Mouse (Mus musculus) liver, embryonic 11.5 days (tissue): ENCODE data around the gene Uox. TPM values are rescaled to one million over a fixed set of nuclear protein-coding genes. Genes with fewer than 3 reads are reported as not detected.

Experiments
- ATAC-seq: fragments of 200-750 bp; cut with Nextera tagmentation; replicated peaks from 2 replicates; pipeline ENCODE4 v1.8.0; 2017; ENCODE audit warnings: moderate number of reproducible peaks, mild to moderate bottlenecking, moderate TSS enrichment, moderate library complexity; ENCODE audit not compliant: low FRiP score
- DNase-seq: peaks from one replicate; pipeline ENCODE4 v3.0.0-alpha.2; 2017; ENCODE audit warnings: low spot score
- H3K27ac ChIP-seq: fragments of 300-500 bp; sonication (generic); 2 replicates; pipeline ENCODE4 v1.5.1; 2014; ENCODE audit warnings: mild to moderate bottlenecking, low read depth, low read length, control low read depth
- H3K27me3 ChIP-seq: fragments of 300-500 bp; sonication (generic); replicated peaks from 2 replicates; pipeline ENCODE4 v1.6.1; 2014; ENCODE audit warnings: low read length, mixed read lengths; ENCODE audit not compliant: control insufficient read depth, insufficient read depth
- H3K36me3 ChIP-seq: fragments of 300-500 bp; sonication (generic); 2 replicates; pipeline ENCODE4 v1.6.1; 2014; ENCODE audit warnings: mild to moderate bottlenecking, low read length, moderate library complexity, mixed read lengths; ENCODE audit not compliant: control insufficient read depth, insufficient read depth
- H3K4me1 ChIP-seq: fragments of 300-500 bp; sonication (generic); replicated peaks from 2 replicates; pipeline ENCODE4 v1.6.1; 2014; ENCODE audit warnings: low read length, mixed read lengths; ENCODE audit not compliant: control insufficient read depth, insufficient read depth
- H3K4me2 ChIP-seq: fragments of 300-500 bp; sonication (generic); 2 replicates; pipeline ENCODE4 v1.6.1; 2014; ENCODE audit warnings: mild to moderate bottlenecking, control low read depth, moderate library complexity
- H3K4me3 ChIP-seq: fragments of 300-500 bp; sonication (generic); 2 replicates; pipeline ENCODE4 v1.5.1; 2014; ENCODE audit warnings: low read depth, low read length, control low read depth
- H3K9ac ChIP-seq: fragments of 300-500 bp; sonication (generic); 2 replicates; pipeline ENCODE4 v1.6.1; 2014; ENCODE audit warnings: low read depth, low read length, control low read depth
- H3K9me3 ChIP-seq: fragments of 300-500 bp; sonication (generic); 2 replicates; pipeline ENCODE4 v1.6.1; 2016; ENCODE audit warnings: low read length, inconsistent platforms, mixed read lengths; ENCODE audit not compliant: control insufficient read depth
- WGBS: fragments of 180-500 bp; shearing (Covaris S2); extraction: QIAGEN DNeasy Blood & Tissue Kit; methylation state at CpG from one replicate; pipeline ENCODE4 v1.1.7; 2014; 5-methylcytosine and 5-hydroxymethylcytosine counted together
- polyA plus RNA-seq: library from polyadenylated mRNA; unstranded; fragments of >200 nt; fragmentation: Nextera tagmentation; extraction: Ambion mirVana; gene quantifications from 2 replicates; pipeline ENCODE4 v1.2.1, GENCODE M21; 2014

The Uox gene
- polyA plus RNA-seq, 1 experiment from 2014 or later, result 0.55 TPM

- ATAC-seq, result no peak
- Histone ChIP-seq H3K27me3 (no peaks in the 10 kb centered on the region), H3K4me1 (no peaks in the 10 kb centered on the region), H3K9me3 (no peaks in the 10 kb centered on the region), H3K27ac (no peak overlapping the region), H3K36me3 (no peaks in the 10 kb centered on the region), H3K4me2 (no peak overlapping the region), H3K9ac (no peak overlapping the region), H3K4me3 (no peak overlapping the region)
- 74% methylated on average over 1 of the region's 1 CpGs for WGBS
- no peak for DNase-seq
These were observed 1.1 kb downstream of the Uox start for GRCm38 (mm10) chr3:146571341-146571740.

- no peak for ATAC-seq
- 46% methylated on average over 2 of the region's 2 CpGs for WGBS
- no peaks in the 10 kb centered on the region for H3K27me3 ChIP-seq
- no peak overlapping the region for H3K4me3 ChIP-seq
- no peaks in the 10 kb centered on the region for H3K4me1 ChIP-seq
- H3K36me3 ChIP-seq, result no peaks in the 10 kb centered on the region
- H3K4me2 ChIP-seq, result no peak overlapping the region
- H3K9me3 ChIP-seq, result no peaks in the 10 kb centered on the region
- DNase-seq, result no peak
- no peak overlapping the region for H3K9ac ChIP-seq
- H3K27ac ChIP-seq, result no peak overlapping the region
These were observed 7.4 kb downstream of the Uox start for GRCm38 (mm10) chr3:146577591-146577990.

- ATAC-seq (no peak), DNase-seq (no peak)
- Histone ChIP-seq H3K27ac (no peak overlapping the region), H3K36me3 (no peaks in the 10 kb centered on the region), H3K9me3 (no peaks in the 10 kb centered on the region), H3K4me1 (no peaks in the 10 kb centered on the region), H3K4me2 (no peak overlapping the region), H3K27me3 (no peaks in the 10 kb centered on the region), H3K9ac (no peak overlapping the region), H3K4me3 (no peak overlapping the region)
- WGBS, result 72% methylated on average over 3 of the region's 3 CpGs
These were observed 10.0 kb downstream of the Uox start for GRCm38 (mm10) chr3:146580039-146580729.

- no peaks in the 10 kb centered on the region for H3K4me1 ChIP-seq
- H3K27me3 ChIP-seq, result no peaks in the 10 kb centered on the region
- H3K4me3 ChIP-seq, result no peak overlapping the region
- 65% methylated on average over 4 of the region's 4 CpGs for WGBS
- no peak for ATAC-seq
- no peak overlapping the region for H3K9ac ChIP-seq
- H3K4me2 ChIP-seq, result no peak overlapping the region
- H3K36me3 ChIP-seq, result no peaks in the 10 kb centered on the region
- H3K27ac ChIP-seq, result no peak overlapping the region
- no peak for DNase-seq
- H3K9me3 ChIP-seq, result no peaks in the 10 kb centered on the region
These were observed 13.3 kb downstream of the Uox start for GRCm38 (mm10) chr3:146583478-146583877.

- Histone ChIP-seq H3K27ac (no peak overlapping the region), H3K9ac (no peak overlapping the region), H3K4me2 (no peak overlapping the region), H3K27me3 (no peaks in the 10 kb centered on the region), H3K36me3 (no peaks in the 10 kb centered on the region), H3K4me1 (no peaks in the 10 kb centered on the region), H3K4me3 (no peak overlapping the region), H3K9me3 (no peaks in the 10 kb centered on the region)
- 54% methylated on average over 5 of the region's 5 CpGs for WGBS
- no peak for ATAC-seq
- no peak for DNase-seq
These were observed 13.7 kb downstream of the Uox start for GRCm38 (mm10) chr3:146583908-146584307.

GRCm38 (mm10) chr3:146586616-146587015 lies 16.4 kb downstream of the Uox start:
- H3K9ac ChIP-seq, result no peak overlapping the region
- WGBS, result 89% methylated on average over 14 of the region's 14 CpGs
- H3K4me3 ChIP-seq, result no peak overlapping the region
- no peak overlapping the region for H3K27ac ChIP-seq
- H3K36me3 ChIP-seq, result no peaks in the 10 kb centered on the region
- no peak overlapping the region for H3K4me2 ChIP-seq
- no peaks in the 10 kb centered on the region for H3K27me3 ChIP-seq
- H3K9me3 ChIP-seq, result no peaks in the 10 kb centered on the region
- DNase-seq, result no peak
- no peak for ATAC-seq
- no peaks in the 10 kb centered on the region for H3K4me1 ChIP-seq

- WGBS, result 63% methylated on average over 6 of the region's 6 CpGs
- no peak for ATAC-seq
- no peaks in the 10 kb centered on the region for H3K27me3 ChIP-seq
- no peak overlapping the region for H3K4me3 ChIP-seq
- H3K9ac ChIP-seq, result no peak overlapping the region
- H3K36me3 ChIP-seq, result no peaks in the 10 kb centered on the region
- DNase-seq, result no peak
- H3K4me1 ChIP-seq, result no peaks in the 10 kb centered on the region
- H3K9me3 ChIP-seq, result no peaks in the 10 kb centered on the region
- H3K4me2 ChIP-seq, result no peak overlapping the region
- no peak overlapping the region for H3K27ac ChIP-seq
These were observed 19.3 kb downstream of the Uox start for GRCm38 (mm10) chr3:146589523-146589922.

GRCm38 (mm10) chr3:146591159-146591558 lies 20.9 kb downstream of the Uox start:
- ATAC-seq, result peak; percentile 61
- Histone ChIP-seq H3K4me1 (no peaks in the 10 kb centered on the region), H3K27ac (no peak overlapping the region), H3K27me3 (no peaks in the 10 kb centered on the region), H3K9ac (no peak overlapping the region), H3K9me3 (no peaks in the 10 kb centered on the region), H3K36me3 (no peaks in the 10 kb centered on the region), H3K4me2 (no peak overlapping the region), H3K4me3 (no peak overlapping the region)
- no peak for DNase-seq
- 76% methylated on average over 7 of the region's 7 CpGs for WGBS

- no peak for ATAC-seq
- no peaks in the 10 kb centered on the region for H3K27me3 ChIP-seq
- no peaks in the 10 kb centered on the region for H3K9me3 ChIP-seq
- no peak overlapping the region for H3K4me2 ChIP-seq
- no peaks in the 10 kb centered on the region for H3K36me3 ChIP-seq
- DNase-seq, result no peak
- no peaks in the 10 kb centered on the region for H3K4me1 ChIP-seq
- no peak overlapping the region for H3K9ac ChIP-seq
- no peak overlapping the region for H3K27ac ChIP-seq
- no peak overlapping the region for H3K4me3 ChIP-seq
- WGBS, result 79% methylated on average over 2 of the region's 2 CpGs
These were observed 21.4 kb downstream of the Uox start for GRCm38 (mm10) chr3:146591601-146592000.
